Mouse (Mus musculus) E14TG2a.4 (cell line): ENCODE data around the gene Mamstr.

ENCODE experiments used
- CTCF ChIP-seq: conservative IDR thresholded peaks from 2 replicates; pipeline ENCODE4 v1.5.1; 2014; ENCODE audit warnings: low read length
- POU5F1 ChIP-seq: IDR thresholded peaks from 2 replicates; pipeline ENCODE4 v1.6.1; 2014; ENCODE audit warnings: low read length, borderline replicate concordance

DNA sequence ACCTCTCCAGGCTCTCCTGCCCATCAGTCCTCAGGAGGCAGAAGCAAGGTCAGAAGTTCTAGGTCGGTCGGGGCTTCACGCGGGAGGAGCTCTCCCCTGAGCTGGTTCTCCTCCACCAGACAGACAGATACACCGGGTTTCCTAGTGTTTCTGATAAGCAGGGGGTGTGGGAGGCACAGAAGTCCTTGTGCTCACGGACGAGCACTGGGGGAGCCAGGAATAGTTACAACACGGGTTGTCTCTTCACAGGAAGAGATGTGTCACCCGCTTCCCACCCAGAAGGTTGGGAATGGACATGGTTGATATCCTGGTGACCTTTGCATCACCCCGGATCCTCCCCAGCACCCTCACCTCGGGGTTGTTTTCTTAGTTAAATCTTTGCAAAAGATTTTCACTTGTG, 50.0 kb downstream of the Mamstr start:
- TF ChIP-seq CTCF (no peak), POU5F1 (no peak)
